Mouse (Mus musculus) kidney, postnatal 0 days (tissue): ENCODE measurements at regions not wholly inside any gene's neighbourhood (a gene's known extent, or its start where the extent isn't known, plus 50 kb on each side); places are given as distances from the start of the nearest gene placed in this dataset.

Source experiments
- ATAC-seq: fragments of 200-750 bp; cut with Nextera tagmentation; replicated peaks from 2 replicates; pipeline ENCODE4 v1.8.0; 2017; ENCODE audit warnings: low read depth, moderate number of reproducible peaks, moderate TSS enrichment, moderate library complexity; ENCODE audit not compliant: low FRiP score
- DNase-seq: peaks from one replicate; pipeline ENCODE4 v3.0.0-alpha.2; 2016; ENCODE audit warnings: low spot score
- H3K27ac ChIP-seq: fragments of 300-500 bp; sonication (generic); 2 replicates; pipeline ENCODE4 v1.5.1; 2014; ENCODE audit warnings: mild to moderate bottlenecking
- H3K27me3 ChIP-seq: fragments of 300-500 bp; sonication (generic); 2 replicates; pipeline ENCODE4 v1.6.1; 2014; ENCODE audit warnings: low read length, mixed read lengths; ENCODE audit not compliant: insufficient read depth
- H3K36me3 ChIP-seq: fragments of 300-500 bp; sonication (generic); 2 replicates; pipeline ENCODE4 v1.6.1; 2014; ENCODE audit warnings: low read length, mixed read lengths; ENCODE audit not compliant: insufficient read depth
- H3K4me1 ChIP-seq: fragments of 300-500 bp; sonication (generic); replicated peaks from 2 replicates; pipeline ENCODE4 v1.6.1; 2014; ENCODE audit warnings: antibody characterized with exemption, low read length, mixed read lengths; ENCODE audit not compliant: insufficient read depth
- H3K4me2 ChIP-seq: fragments of 300-500 bp; sonication (generic); 2 replicates; pipeline ENCODE4 v1.6.1; 2014; ENCODE audit warnings: mild to moderate bottlenecking, low read length, moderate library complexity, mixed read lengths
- H3K4me3 ChIP-seq: fragments of 300-500 bp; sonication (generic); replicated peaks from 2 replicates; pipeline ENCODE4 v1.5.1; 2014; ENCODE audit warnings: low read depth, low read length
- H3K9ac ChIP-seq: fragments of 300-500 bp; sonication (generic); 2 replicates; pipeline ENCODE4 v1.6.1; 2014; ENCODE audit warnings: low read depth, low read length
- H3K9me3 ChIP-seq: fragments of 300-500 bp; sonication (generic); replicated peaks from 2 replicates; pipeline ENCODE4 v1.6.1; 2016; ENCODE audit warnings: low read length, inconsistent platforms, mixed read lengths
- CTCF ChIP-seq: IDR thresholded peaks from 2 replicates; pipeline ENCODE4 v1.5.1; 2016; ENCODE audit warnings: antibody characterized with exemption, low read depth, mild to moderate bottlenecking, moderate library complexity
- WGBS: fragments of 180-500 bp; shearing (Covaris S2); extraction: QIAGEN DNeasy Blood & Tissue Kit; methylation state at CpG from one replicate; pipeline ENCODE4 v1.1.7; 2014; 5-methylcytosine and 5-hydroxymethylcytosine counted together

DNA sequence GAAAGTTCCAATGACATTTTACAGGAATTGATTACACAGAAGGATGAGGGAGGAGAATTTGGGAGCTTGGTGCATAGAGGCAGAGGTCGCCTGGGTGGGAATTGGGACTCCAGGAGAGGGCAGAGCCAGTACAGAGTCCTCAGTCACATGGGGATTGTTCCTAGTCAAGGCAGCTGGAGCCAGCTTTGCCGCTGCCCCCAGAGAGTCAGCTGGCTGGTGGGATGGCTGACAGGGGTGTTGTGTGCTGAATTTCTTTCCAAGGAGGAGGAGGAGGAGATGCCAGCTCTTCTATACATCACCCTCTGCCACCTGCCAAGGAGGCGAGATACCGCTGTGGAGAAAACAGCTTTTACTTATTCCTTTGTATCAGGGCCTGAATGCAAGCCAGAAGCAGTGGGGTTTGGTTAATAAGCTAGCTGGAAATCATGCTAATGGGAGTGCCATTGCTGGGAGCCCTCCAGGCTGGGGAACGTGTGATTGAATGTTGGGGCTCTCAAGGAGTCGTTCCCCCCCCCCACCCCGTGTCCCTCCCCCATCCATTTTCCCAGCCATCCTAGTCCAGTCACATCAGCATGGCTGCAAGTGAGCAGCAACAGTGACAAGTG is 78.8 kb upstream of the Dlx2 start:
- Histone ChIP-seq H3K4me3 (no peak overlapping the region), H3K36me3 (no peaks in the 10 kb centered on the region), H3K27me3 (no peaks in the 10 kb centered on the region), H3K9me3 (no peaks in the 10 kb centered on the region), H3K4me1 (peaks cover 14% of the 10 kb centered on the region), H3K27ac (no peak overlapping the region), H3K4me2 (no peak overlapping the region), H3K9ac (no peak overlapping the region)
- DNase-seq: no peak
- no peak for ATAC-seq
- no peak for TF ChIP-seq CTCF
- 63% methylated on average over 7 of the region's 7 CpGs for WGBS

- H3K9ac ChIP-seq: no peak overlapping the region
- peak; percentile 42 for DNase-seq
- no peaks in the 10 kb centered on the region for H3K36me3 ChIP-seq
- 0 out of 2 replicates have a peak overlapping the region, but pooled peaks have one; percentile 29 for H3K4me2 ChIP-seq
- ATAC-seq: no peak
- TF ChIP-seq CTCF: no peak
- WGBS: 44% methylated on average over 12 of the region's 12 CpGs
- H3K9me3 ChIP-seq: no peaks in the 10 kb centered on the region
- no peak overlapping the region for H3K27ac ChIP-seq
- H3K4me3 ChIP-seq: no peak overlapping the region
- H3K4me1 ChIP-seq: peaks cover 14% of the 10 kb centered on the region
- no peaks in the 10 kb centered on the region for H3K27me3 ChIP-seq
Measured at GRCm38 (mm10) chr2:71626404-71626803, 79.8 kb upstream of the Dlx2 start.

- DNase-seq (peak; percentile 69), ATAC-seq (no peak)
- Histone ChIP-seq H3K27ac (0 out of 2 replicates have a peak overlapping the region, but pooled peaks have one; percentile 6), H3K9ac (no peak overlapping the region), H3K4me3 (no peak overlapping the region), H3K36me3 (no peaks in the 10 kb centered on the region), H3K4me2 (peak overlapping the region; percentile 29), H3K4me1 (peaks cover 14% of the 10 kb centered on the region), H3K27me3 (no peaks in the 10 kb centered on the region), H3K9me3 (no peaks in the 10 kb centered on the region)
- TF ChIP-seq CTCF: no peak
- WGBS: 15% methylated on average over 14 of the region's 14 CpGs
Measured at GRCm38 (mm10) chr2:71627097-71627755, 80.7 kb upstream of the Dlx2 start.

DNA sequence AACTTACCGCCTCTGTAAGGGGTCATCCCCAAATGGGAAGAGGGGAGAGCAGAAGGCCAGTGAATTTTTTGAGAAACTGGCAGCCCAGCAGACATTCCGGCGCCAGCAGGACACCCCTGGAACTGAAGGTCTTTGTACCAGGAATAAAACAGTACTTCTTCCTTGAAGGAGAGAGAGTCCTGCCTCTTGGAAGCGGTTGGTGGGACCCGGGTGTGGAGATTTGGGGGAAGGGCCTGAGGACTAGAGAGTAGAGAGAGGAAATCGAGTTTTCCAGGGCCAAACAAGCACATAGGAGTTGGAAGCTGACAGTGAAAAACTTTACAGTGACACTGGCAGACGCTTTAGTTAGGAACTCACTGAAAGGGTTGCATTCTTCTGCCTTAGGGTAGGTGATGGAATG is 82.3 kb upstream of the Dlx2 start:
- Histone ChIP-seq H3K4me1 (peaks cover 9% of the 10 kb centered on the region; the same call in 1 of the 2 replicates), H3K27ac (no peak overlapping the region), H3K27me3 (no peaks in the 10 kb centered on the region), H3K4me3 (no peak overlapping the region), H3K4me2 (peak overlapping the region; percentile 77), H3K36me3 (no peaks in the 10 kb centered on the region), H3K9ac (no peak overlapping the region), H3K9me3 (no peaks in the 10 kb centered on the region)
- WGBS: 39% methylated on average over 7 of the region's 7 CpGs
- no peak for TF ChIP-seq CTCF
- DNase-seq: no peak
- no peak for ATAC-seq

DNA sequence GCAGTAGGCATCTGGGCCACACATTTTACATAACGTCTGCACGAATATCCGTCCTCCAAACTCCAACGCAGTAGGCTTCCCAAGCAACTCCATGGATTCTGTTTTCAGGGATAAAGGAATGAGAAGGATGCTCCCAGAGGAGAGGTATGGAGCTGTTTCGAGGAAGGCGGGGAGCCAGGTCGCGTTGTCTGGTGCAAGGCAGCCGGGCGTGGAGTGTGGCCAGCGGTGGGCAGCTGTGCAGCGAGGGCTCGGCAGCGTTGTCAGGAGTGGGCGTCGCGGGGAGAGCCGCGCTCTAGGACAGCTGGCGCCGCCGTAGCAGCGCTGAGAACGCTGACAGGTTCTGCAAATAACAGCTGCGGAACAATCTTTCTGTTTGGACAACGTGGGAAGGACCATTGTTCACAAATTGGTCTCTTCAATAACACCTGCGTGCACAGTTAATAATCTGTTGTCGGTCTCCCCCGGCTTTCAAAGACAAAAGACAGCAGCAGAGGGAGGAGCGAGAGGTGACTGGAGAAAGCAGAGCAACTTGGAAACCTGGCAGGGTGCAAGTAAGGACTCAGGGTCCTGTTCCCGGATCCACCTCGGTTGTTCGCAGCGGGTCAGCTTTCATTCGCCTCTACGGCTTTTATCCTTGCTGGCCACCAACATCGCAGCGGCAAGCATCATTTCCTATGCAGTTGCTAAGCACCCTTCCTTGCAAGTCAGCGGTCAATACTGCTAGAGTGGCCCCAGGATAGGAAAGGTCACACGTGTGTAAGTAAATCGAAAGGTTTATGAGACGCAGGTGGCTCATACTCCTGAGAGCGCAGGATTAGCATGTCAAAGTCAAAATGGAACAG is 83.0 kb upstream of the Dlx2 start:
- H3K27me3 ChIP-seq: no peaks in the 10 kb centered on the region
- H3K9ac ChIP-seq: peak overlapping the region; percentile 35; the same call in 1 of the 2 replicates
- H3K27ac ChIP-seq: no peak overlapping the region
- H3K4me3 ChIP-seq: peak overlapping the region; percentile 32
- DNase-seq: peak; percentile 39
- no peak; the same call in 1 of the 2 replicates for ATAC-seq
- peak overlapping the region; percentile 77 for H3K4me2 ChIP-seq
- 2% methylated on average over 43 of the region's 43 CpGs for WGBS
- peaks cover 9% of the 10 kb centered on the region; the same call in 1 of the 2 replicates for H3K4me1 ChIP-seq
- H3K36me3 ChIP-seq: no peaks in the 10 kb centered on the region
- TF ChIP-seq CTCF: no peak
- no peaks in the 10 kb centered on the region for H3K9me3 ChIP-seq

DNA sequence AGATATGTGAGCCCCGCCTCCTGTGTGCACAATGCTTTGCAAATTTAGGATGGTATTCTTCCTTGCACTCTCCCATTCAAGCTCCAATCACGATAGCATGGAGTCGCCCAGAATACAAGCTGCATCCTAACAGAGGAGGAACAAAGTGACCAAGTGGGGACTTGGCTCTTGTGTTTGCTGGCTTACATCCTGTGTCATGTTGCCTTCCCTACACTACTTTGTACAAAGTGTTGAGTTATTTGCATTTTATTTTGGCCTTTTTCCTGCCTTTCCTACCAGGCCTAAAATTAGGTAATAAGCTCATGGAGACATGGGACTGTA is 83.5 kb upstream of the Dlx2 start:
- Histone ChIP-seq H3K9me3 (no peaks in the 10 kb centered on the region), H3K9ac (no peak overlapping the region), H3K4me1 (peaks cover 9% of the 10 kb centered on the region; the same call in 1 of the 2 replicates), H3K27ac (no peak overlapping the region), H3K27me3 (no peaks in the 10 kb centered on the region), H3K4me3 (peak overlapping the region; percentile 32), H3K4me2 (peak overlapping the region; percentile 77; the same call in 1 of the 2 replicates), H3K36me3 (no peaks in the 10 kb centered on the region)
- TF ChIP-seq CTCF: no peak
- 17% methylated on average over 3 of the region's 3 CpGs for WGBS
- DNase-seq (no peak), ATAC-seq (no peak)
